Mouse (Mus musculus) ES-E14 (cell line): ENCODE data around the gene Samd9l.
"Not testable (repeated sequence)": the region's sequence is repeated elsewhere in the genome, so short reads cannot be mapped to it uniquely, and the experiment has no call there.

Experiments used
- CHD2 ChIP-seq: IDR thresholded peaks from 2 replicates; pipeline ENCODE4 v1.6.1; 2014; ENCODE audit warnings: mild to moderate bottlenecking, low read depth, low read length, inconsistent platforms
- MAFK ChIP-seq: IDR thresholded peaks from 2 replicates; pipeline ENCODE4 v1.6.1; 2014; ENCODE audit warnings: mild to moderate bottlenecking, low read depth, low read length, inconsistent platforms; ENCODE audit not compliant: insufficient read depth
- ZC3H11A ChIP-seq: IDR thresholded peaks from 2 replicates; pipeline ENCODE4 v1.6.1; 2012; ENCODE audit warnings: low read depth, mild to moderate bottlenecking, inconsistent platforms, low read length, borderline replicate concordance

DNA sequence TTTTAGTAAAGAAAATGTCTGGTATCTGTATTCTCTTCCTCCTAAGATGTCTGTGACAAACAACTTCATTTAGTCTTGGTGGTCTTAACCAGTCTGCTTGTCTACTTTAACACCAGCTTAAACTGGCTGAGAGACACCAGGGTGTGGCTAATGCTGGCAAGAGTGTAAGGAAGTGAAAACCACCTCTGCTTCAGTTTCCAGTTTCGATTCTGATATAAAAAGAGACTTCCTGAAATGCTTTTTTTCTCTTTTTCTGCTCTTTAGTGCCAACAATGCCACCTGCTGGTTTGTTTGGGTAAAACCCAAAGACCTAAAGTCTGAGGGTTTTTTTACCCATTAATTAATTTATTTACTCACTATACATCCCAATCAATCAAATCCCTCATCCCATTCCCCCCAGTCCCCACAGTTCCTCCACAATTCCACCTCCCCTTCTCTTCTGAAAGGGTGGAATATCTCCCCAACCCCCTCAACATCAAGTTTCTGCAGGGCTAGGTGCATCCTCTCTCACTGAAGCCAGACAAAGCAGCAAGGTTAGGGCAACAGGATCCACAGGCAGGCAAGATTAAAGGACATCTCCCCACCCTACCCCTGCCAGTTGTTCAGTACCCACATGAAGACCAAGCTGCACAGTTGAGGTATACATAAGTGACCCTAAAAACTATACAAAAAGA lies 53.3 kb downstream of the Samd9l start:
- not testable (repeated sequence) for TF ChIP-seq ZC3H11A, MAFK, CHD2
